9 mouse cellular contexts compared by ENCODE assay signal in the genomic region with DNA sequence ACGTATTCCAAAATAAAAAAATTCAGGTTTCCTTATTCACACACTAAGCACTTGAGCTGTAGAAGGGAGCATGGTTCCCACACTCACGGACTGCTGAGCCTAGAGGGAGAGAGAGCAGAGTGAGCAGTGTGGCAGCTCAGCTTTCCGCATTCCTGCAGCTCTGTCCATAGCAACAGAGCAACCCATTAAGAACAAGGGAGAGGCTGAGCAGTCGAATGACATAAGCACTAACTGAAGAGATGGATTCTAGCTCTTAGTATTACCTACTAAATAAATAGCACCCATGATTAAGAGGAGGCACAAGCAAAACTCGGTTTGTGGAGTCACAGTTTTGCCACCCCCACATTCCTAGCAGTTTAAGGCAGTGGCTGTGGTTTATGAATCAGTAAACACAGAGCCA. TPM values are rescaled to one million over a fixed set of nuclear protein-coding genes. Genes with fewer than 3 reads are reported as not detected.
A peak's percentile ranks its signal among the peaks of the same experiment; 100 is the strongest.
DNase-seq lines count a peak whose midpoint lies in the region; ATAC-seq and TF ChIP-seq lines count a peak whose summit lies in the region.
"Had no signal": no experiment of that assay in that cellular context is flagged by ENCODE, and none has a peak within 500 bp of the region (broad histone marks: within the 10 kb centered on the region; RNA-seq: fewer than 3 reads in every experiment).

No protein-coding gene starts in this region.

- intact Hi-C loops in heart, postnatal 36 days (cut with DNase I) = no loop called here

- in situ Hi-C loops in Patski (cut with MboI; ENCODE audit: low pct_unique_long_range_greater_than_20kb) = no loop called here

- H3K27me3 ChIP-seq in heart, postnatal 0 days (ENCODE audit: control insufficient read depth, insufficient read depth, low read length) = no peaks in the 10 kb centered on the region
- H3K27me3 ChIP-seq in Patski (no peaks in the 10 kb centered on the region), myocyte (ENCODE audit: control insufficient read depth, insufficient read depth, insufficient read length) (no peaks in the 10 kb centered on the region)
- H3K27me3 ChIP-seq in hindbrain, embryonic 16.5 days (replicated peaks; ENCODE audit: control insufficient read depth, insufficient read depth, low read length) = no peaks in the 10 kb centered on the region
- H3K27me3 ChIP-seq: limb, embryonic 13.5 days had no signal

- no peaks in the 10 kb centered on the region for H3K79me2 ChIP-seq in myocyte (ENCODE audit: control insufficient read depth, insufficient read depth)

- no peak overlapping the region for H3K27ac ChIP-seq in heart, postnatal 0 days (ENCODE audit: low read depth)
- no peak overlapping the region for H3K27ac ChIP-seq in hindbrain, embryonic 16.5 days (ENCODE audit: low read depth, low read length)
- H3K27ac ChIP-seq: limb, embryonic 13.5 days had no signal

- CTCF ChIA-PET in Patski (lab: Charles Lee) = interaction anchor here (1.2 kb wide), 1 partner anchor 45 kb away, joined by 3 read pairs; no protein-coding TSS in a partner anchor

- no peak for TF ChIP-seq EP300 in heart, postnatal 0 days (IDR thresholded peaks at IDR 0.05; ENCODE audit: low read depth)

- H3K4me3 ChIP-seq in heart, postnatal 0 days (ENCODE audit: low read depth, low read length) = no peak overlapping the region
- no peak overlapping the region for H3K4me3 ChIP-seq in hindbrain, embryonic 16.5 days (ENCODE audit: low read length)
- H3K4me3 ChIP-seq in myocyte = no peak overlapping the region
- H3K4me3 ChIP-seq: limb, embryonic 13.5 days had no signal

- POLR2A ChIA-PET in Patski (lab: Charles Lee) = no interaction called here

- DNase-seq in heart, postnatal 0 days (ENCODE audit: low spot score) = peak; percentile 9
- DNase-seq in heart, postnatal 36 days = no peak
- peak; percentile 17 for DNase-seq in Patski (ENCODE audit: low read depth, low spot score)
- DNase-seq in T-cell, adult 2 months (ENCODE audit: low spot score) = no peak
- DNase-seq in heart, postnatal 4 days = no peak

- TF ChIP-seq CTCF in heart, postnatal 0 days (IDR thresholded peaks at IDR 0.05; ENCODE audit: low read depth) = no peak
- TF ChIP-seq CTCF in Patski (IDR thresholded peaks at IDR 0.05) = no peak

- H3K4me2 ChIP-seq in heart, postnatal 0 days (ENCODE audit: low read depth, low read length) = no peak overlapping the region
- H3K4me2 ChIP-seq in hindbrain, embryonic 16.5 days (ENCODE audit: low read length) = no peak overlapping the region
- peak overlapping the region; percentile 56 for H3K4me2 ChIP-seq in myocyte (ENCODE audit: low read depth)
- H3K4me2 ChIP-seq: limb, embryonic 13.5 days had no signal

- TF ChIP-seq POLR2A in myocyte (IDR thresholded peaks at IDR 0.05; ENCODE audit: insufficient read length, low read depth) = no peak

- peaks cover 49% of the 10 kb centered on the region for H3K36me3 ChIP-seq in heart, postnatal 0 days (replicated peaks; ENCODE audit: control insufficient read depth, insufficient read depth, low read length)
- H3K36me3 ChIP-seq in hindbrain, embryonic 16.5 days (ENCODE audit: control insufficient read depth, insufficient read depth, low read length) = 0 out of 2 replicates have a peak, but pooled peaks cover 2% of the 10 kb centered on the region
- H3K36me3 ChIP-seq in myocyte (ENCODE audit: control insufficient read depth, insufficient read depth) = peaks cover 13% of the 10 kb centered on the region

- no peak overlapping the region for H3K9ac ChIP-seq in heart, postnatal 0 days (replicated peaks; ENCODE audit: low read depth, low read length)
- no peak overlapping the region for H3K9ac ChIP-seq in hindbrain, embryonic 16.5 days (ENCODE audit: low read depth, low read length)
- H3K9ac ChIP-seq: limb, embryonic 13.5 days had no signal

- H3K9me3 ChIP-seq in heart, postnatal 0 days (replicated peaks; ENCODE audit: control insufficient read depth, low read length) = no peaks in the 10 kb centered on the region
- no peaks in the 10 kb centered on the region for H3K9me3 ChIP-seq in hindbrain, embryonic 16.5 days (ENCODE audit: control insufficient read depth, low read length)
- H3K9me3 ChIP-seq: limb, embryonic 13.5 days had no signal

- WGBS in heart, postnatal 0 days = 19% methylated on average over 5 of the region's 5 CpGs
- WGBS in hindbrain, embryonic 16.5 days = 16% methylated on average over 5 of the region's 5 CpGs

- no peaks in the 10 kb centered on the region for H3K4me1 ChIP-seq in heart, postnatal 0 days (ENCODE audit: control insufficient read depth, insufficient read depth)
- no peaks in the 10 kb centered on the region; the same call in 1 of the 2 replicates for H3K4me1 ChIP-seq in hindbrain, embryonic 16.5 days (ENCODE audit: control insufficient read depth, insufficient read depth, low read depth, low read length)
- H3K4me1 ChIP-seq: limb, embryonic 13.5 days had no signal

- ATAC-seq in heart, postnatal 0 days (ENCODE audit: insufficient read depth, low read depth) = no peak
- ATAC-seq in Patski = peak; percentile 80
- ATAC-seq in hindbrain, embryonic 16.5 days = peak; percentile 84
- ATAC-seq in erythroblast, adult 5-6 weeks (replicated peaks; ENCODE audit: low FRiP score, poor library complexity, severe bottlenecking) = no peak

- H3ac ChIP-seq in myocyte (ENCODE audit: control insufficient read depth, insufficient read length) = no peak overlapping the region

TF ChIP-seq in myocyte, 11 proteins besides CTCF, POLR2A, EP300 and RAD21:
- TF ChIP-seq POLR2AphosphoS2 (IDR thresholded peaks at IDR 0.05; ENCODE audit: insufficient read length, low read depth) (no peak), CEBPB (IDR thresholded peaks at IDR 0.05; ENCODE audit: insufficient read depth, poor library complexity, severe bottlenecking) (no peak), TCF3 (IDR thresholded peaks at IDR 0.05; ENCODE audit: insufficient read length, low read depth) (no peak), SRF (IDR thresholded peaks at IDR 0.05; ENCODE audit: control insufficient read depth, insufficient read length, low read depth) (no peak), E2F4 (IDR thresholded peaks at IDR 0.05; ENCODE audit: insufficient read depth) (no peak), REST (IDR thresholded peaks at IDR 0.05; ENCODE audit: insufficient read depth, insufficient read length) (no peak), TCF12 (IDR thresholded peaks at IDR 0.05; ENCODE audit: insufficient read depth, poor library complexity, severe bottlenecking) (no peak), MYOD1 (IDR thresholded peaks at IDR 0.05; ENCODE audit: control insufficient read depth in 1 of 3, insufficient read length in 2 of 3, low read depth in 2 of 3) (no peak), USF1 (IDR thresholded peaks at IDR 0.05; ENCODE audit: low read depth) (no peak), MYOG (IDR thresholded peaks at IDR 0.05; ENCODE audit: control insufficient read depth in 1 of 3, insufficient read depth in 1 of 3, insufficient read length in 2 of 3, low read depth in 2 of 3) (no peak), MAX (IDR thresholded peaks at IDR 0.05; ENCODE audit: low read depth) (no peak)

RNA-seq across cellular contexts. Expression of a gene that starts 34.2 kb away (rescaled TPM):
- 18.5 and 21.8 TPM in 2 replicates for total RNA-seq in heart, postnatal 0 days (2014; rRNA removed; ENCODE audit: low replicate concordance)
- 6.0 and 6.9 TPM in 2 replicates for polyA plus RNA-seq in heart, postnatal 0 days (2015; fragmentation: Nextera tagmentation; extraction: Ambion mirVana)
- total RNA-seq in heart, postnatal 36 days (2021) = 1 to 10 TPM; 1.4 to 2.6 TPM
- 14.7 TPM for polyA plus RNA-seq in Patski (2021)
- 4.7 and 5.9 TPM in 2 replicates for polyA plus RNA-seq in hindbrain, embryonic 16.5 days (2015; fragmentation: Nextera tagmentation; extraction: Ambion mirVana)
- polyA plus RNA-seq in myocyte (2012; fragmentation: generic; extraction: Trizol) = 4.1 TPM
- total RNA-seq in erythroblast, adult 5-6 weeks (2015; ENCODE audit: low replicate concordance) = 31.5 and 34.9 TPM in 2 replicates
- 40.8 and 48.4 TPM in 2 replicates for total RNA-seq in erythroblast, adult 5-6 weeks (2017; ENCODE audit: low replicate concordance)
- total RNA-seq in heart, postnatal 4 days (2021) = 10 to 100 TPM; 21.7 to 22.1 TPM

RNA-seq across cellular contexts. Expression of a gene that starts 35.1 kb away (rescaled TPM):
- total RNA-seq in heart, postnatal 0 days (2014; rRNA removed; ENCODE audit: low replicate concordance) = 9.0 and 22.6 TPM in 2 replicates
- polyA plus RNA-seq in heart, postnatal 0 days (2015; fragmentation: Nextera tagmentation; extraction: Ambion mirVana) = 12.1 and 13.0 TPM in 2 replicates
- total RNA-seq in heart, postnatal 36 days (2021) = 10 to 100 TPM; 21.9 to 29.5 TPM
- polyA plus RNA-seq in Patski (2021) (64.5 TPM), myocyte (2012; fragmentation: generic; extraction: Trizol) (14.0 TPM)
- polyA plus RNA-seq in hindbrain, embryonic 16.5 days (2015; fragmentation: Nextera tagmentation; extraction: Ambion mirVana) = 9.5 and 11.1 TPM in 2 replicates
- 69.9 and 105 TPM in 2 replicates for total RNA-seq in erythroblast, adult 5-6 weeks (2015; ENCODE audit: low replicate concordance)
- 81.6 and 89.4 TPM in 2 replicates for total RNA-seq in erythroblast, adult 5-6 weeks (2017; ENCODE audit: low replicate concordance)
- 10 to 100 TPM; 21.8 to 22.9 TPM for total RNA-seq in heart, postnatal 4 days (2021)

Comparison
In these comparisons a context has a peak if more than half of its experiments do, and no peak if none do; other contexts are left out.
1. DNase-seq: peak in heart, postnatal 0 days (single experiment) and Patski (single experiment); none in heart, postnatal 36 days (0 of 2), T-cell, adult 2 months (single experiment) and heart, postnatal 4 days (single experiment).
2. ATAC-seq: peak in Patski (single experiment) and hindbrain, embryonic 16.5 days (single experiment); none in heart, postnatal 0 days (single experiment) and erythroblast, adult 5-6 weeks (single experiment).